Mouse (Mus musculus): Measurements from ENCODE around the gene Mybpc2. TPM values are rescaled to one million over a fixed set of nuclear protein-coding genes. Genes with fewer than 3 reads are reported as not detected.

The Mybpc2 gene
- total RNA-seq (2023): 0.56 TPM

DNA sequence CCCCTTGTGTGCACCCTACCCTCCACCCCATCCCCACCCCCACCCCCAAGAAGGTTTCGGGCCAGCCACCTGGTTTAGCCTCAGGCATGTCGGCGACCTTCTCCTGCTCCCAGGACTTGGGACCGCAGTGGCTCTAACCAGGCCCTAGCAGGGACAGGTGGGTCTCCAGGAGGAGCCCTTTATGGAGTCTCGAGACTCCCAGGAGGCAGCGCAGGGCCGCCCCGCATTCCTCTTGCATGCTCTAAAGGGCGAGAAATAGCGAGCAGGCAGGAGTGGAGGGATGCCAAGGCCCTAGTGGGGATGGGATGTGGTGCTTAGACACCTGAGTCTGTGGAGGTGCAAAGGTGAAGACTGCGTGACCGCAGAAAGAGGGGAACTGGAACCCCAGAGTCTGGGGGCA, at the start of gene Mybpc2:
TSS of gene Mybpc2 (minus strand) at position 155 of the 400 bp plus-strand sequence.

GRCm38 (mm10) chr7:44572213-44572701, 47.8 kb upstream of the Mybpc2 start, which contains the start of gene Napsa:
Gene Napsa (plus strand): TSS chr7:44572380.

GRCm38 (mm10) chr7:44553826-44554225, 29.4 kb upstream of the Mybpc2 start, which contains the start of gene Nr1h2:
Gene Nr1h2 (minus strand): TSS chr7:44553951.

GRCm38 (mm10) chr7:44548497-44549087, 24.1 kb upstream of the Mybpc2 start, which contains the start of gene Pold1:
Gene Pold1 (minus strand): TSS chr7:44548849.

DNA sequence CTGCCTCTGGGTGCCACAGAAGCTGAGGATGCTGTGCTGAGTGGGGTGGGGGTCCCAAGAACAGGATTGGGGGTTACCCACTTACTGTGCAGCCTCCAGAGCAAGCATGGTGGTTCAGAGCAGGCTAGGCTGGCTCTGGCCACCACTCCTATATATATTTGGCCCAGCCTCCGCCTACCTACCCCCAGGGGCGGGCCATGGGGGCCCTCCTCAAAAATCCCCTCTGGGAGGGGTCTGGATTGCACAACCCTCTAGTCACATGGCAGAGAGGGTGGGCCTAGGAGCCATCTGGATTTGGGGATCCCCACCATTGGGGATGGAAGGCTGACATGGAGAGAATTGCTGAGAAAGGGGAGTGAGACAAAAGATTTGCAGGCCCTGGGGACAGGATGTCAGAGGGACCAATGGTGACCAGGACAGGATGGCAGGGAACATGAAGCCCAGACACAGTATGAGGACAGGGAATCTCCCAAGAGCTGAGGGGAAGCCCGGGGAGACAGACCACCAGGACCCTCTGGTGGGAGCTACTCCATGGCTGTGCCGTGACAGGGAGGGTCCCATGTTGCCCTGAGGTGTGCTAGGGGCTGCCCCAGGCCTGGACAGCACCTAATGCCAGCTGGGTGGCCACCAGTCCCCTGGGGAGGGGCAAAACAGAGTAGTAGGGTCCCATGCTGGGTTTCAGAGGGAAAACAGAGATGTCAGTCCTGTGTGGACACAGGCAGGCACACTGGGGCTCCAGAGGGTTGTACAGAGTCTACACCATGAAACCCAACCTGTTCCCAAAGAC, 7.7 kb upstream of the Mybpc2 start, which contains the start of gene Spib:
TSS of gene Spib (minus strand) at position 126 of the 787 bp plus-strand sequence.

DNA sequence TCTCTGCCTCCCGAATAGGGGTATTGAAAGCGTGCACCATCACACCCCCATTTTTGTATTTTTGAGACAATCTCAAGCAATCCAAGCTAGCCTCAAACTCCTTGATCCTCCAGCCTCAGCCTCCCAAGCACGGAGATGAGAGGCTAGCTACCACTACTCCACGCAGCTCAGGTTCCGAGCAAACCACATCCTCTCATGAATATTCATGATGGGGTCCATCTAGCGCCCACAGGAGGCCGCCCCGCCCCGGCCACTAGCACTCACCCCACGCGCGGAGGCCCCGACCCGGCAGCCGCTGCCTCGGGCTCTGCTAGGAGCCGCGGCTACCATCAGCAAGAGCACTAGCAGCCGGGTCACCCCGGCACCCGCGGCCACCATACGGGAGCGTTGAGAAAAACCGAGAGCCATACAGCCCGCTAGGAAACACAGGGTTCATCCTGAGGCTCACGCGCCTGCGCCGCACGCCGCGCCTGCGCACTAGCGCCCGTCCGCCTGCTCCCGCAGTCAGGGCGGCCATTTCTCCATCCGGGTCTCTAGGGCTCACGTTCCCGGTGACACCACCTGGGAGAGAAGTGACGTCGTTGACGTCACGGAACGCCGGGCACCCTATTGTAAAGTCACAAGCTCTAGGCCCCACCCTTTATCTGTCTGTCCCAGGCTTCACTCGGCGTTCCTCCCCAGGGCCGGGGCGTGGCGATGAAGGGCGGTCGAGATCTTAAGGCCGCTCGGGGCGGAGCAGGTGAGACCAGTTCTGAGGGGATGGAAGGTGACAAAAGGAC, 28.3 kb downstream of the Mybpc2 start, which contains the start of the genes Emc10 and Fam71e1:
TSS of gene Emc10 (minus strand) at position 538 of the 779 bp plus-strand sequence.
TSS of gene Fam71e1 (plus strand) at position 590 of the 779 bp plus-strand sequence.

DNA sequence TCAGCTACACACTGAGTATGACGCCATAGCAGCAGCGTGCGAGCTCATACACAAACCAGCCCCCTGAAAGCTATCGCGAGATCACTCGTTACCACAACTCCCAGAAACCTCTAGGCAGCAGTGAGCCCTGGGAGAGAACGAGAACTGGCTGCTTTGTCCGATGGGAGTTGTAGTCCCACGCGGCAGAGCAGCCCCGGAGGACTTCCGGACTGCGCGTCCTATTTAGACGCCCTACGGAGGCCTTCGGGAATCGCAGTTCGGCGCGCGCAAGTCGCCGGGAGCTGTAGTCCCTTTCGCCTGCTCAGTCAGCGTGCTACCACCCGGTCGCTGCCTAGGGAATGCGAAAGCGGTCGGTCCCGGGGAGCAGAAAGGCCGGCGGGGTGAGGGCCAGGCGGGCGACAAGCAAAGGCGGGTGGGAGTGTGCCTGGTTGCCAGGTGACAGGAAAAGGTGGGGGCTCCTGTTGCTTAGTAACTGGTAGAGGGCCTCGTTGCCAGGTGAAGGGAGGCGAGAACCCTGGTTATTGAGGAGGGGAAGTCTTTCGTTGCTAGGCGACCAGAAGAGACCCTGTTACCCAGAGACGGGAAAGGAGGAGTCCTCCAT, 56.5 kb downstream of the Mybpc2 start, which contains the start of gene Josd2:
TSS of gene Josd2 (plus strand) at position 170 of the 601 bp plus-strand sequence.

DNA sequence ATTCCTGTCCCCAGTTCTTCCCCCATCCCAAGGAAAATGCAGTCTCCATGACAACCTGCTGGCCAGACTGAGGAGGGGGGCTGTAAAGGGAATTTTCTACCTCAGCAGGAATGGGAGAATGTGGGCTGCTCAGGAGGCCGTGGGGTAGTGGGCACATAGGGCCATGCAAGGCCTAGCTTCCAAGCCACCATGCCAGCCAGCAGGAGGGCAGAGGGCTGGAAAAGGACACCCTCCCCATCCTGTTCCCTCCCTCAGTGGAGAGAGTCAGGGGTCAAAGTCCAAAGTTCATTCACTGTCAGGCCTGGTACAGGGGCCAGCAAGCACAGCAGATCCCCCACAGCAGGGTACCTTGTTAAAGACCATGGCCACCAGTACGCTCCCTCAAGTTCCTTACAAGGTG, 59.3 kb downstream of the Mybpc2 start, which contains the start of gene Aspdh:
TSS of gene Aspdh (plus strand) at position 281 of the 400 bp plus-strand sequence.

Other genes with a start within 250 kb of the Mybpc2 start
- 1.5 TPM for gene Clec11a, start 217.8 kb downstream of the Mybpc2 start, total RNA-seq (2023)
- 1.8 TPM for gene Shank1, start 214.4 kb downstream of the Mybpc2 start, total RNA-seq (2023)
- gene Syt3, start 140.6 kb downstream of the Mybpc2 start, total RNA-seq (2023): 0.83 TPM
- not detected for gene 1700008O03Rik, start 138.8 kb downstream of the Mybpc2 start, total RNA-seq (2023)
- gene Lrrc4b, start 95.6 kb downstream of the Mybpc2 start, total RNA-seq (2023): not detected
- gene Aspdh, start 59.3 kb downstream of the Mybpc2 start, total RNA-seq (2023): not detected
- gene Josd2, start 56.7 kb downstream of the Mybpc2 start, total RNA-seq (2023): 62.3 TPM
- 84.1 TPM for gene Emc10, start 28.1 kb downstream of the Mybpc2 start, total RNA-seq (2023)
- 6.6 TPM for gene Fam71e1, start 28.1 kb downstream of the Mybpc2 start, total RNA-seq (2023)
- gene Spib, start 7.4 kb upstream of the Mybpc2 start, total RNA-seq (2023): 15.9 TPM
- 38.5 TPM for gene Pold1, start 24.2 kb upstream of the Mybpc2 start, total RNA-seq (2023)
- 315 TPM for gene Nr1h2, start 29.3 kb upstream of the Mybpc2 start, total RNA-seq (2023)
- gene Napsa, start 47.7 kb upstream of the Mybpc2 start, total RNA-seq (2023): 21.3 TPM
- gene Kcnc3, start 66.0 kb upstream of the Mybpc2 start, total RNA-seq (2023): 1.6 TPM
- 0.35 TPM for gene Myh14, start 146.2 kb upstream of the Mybpc2 start, total RNA-seq (2023)
- not detected for gene Izumo2, start 184.1 kb upstream of the Mybpc2 start, total RNA-seq (2023)
- gene Vrk3, start 223.8 kb upstream of the Mybpc2 start, total RNA-seq (2023): 99.4 TPM
- 0.86 TPM for gene Zfp473, start 226.4 kb upstream of the Mybpc2 start, total RNA-seq (2023)

Measured in CD4-positive naive resting alpha-beta T cell, adult 57 days (primary cell).